Mouse (Mus musculus) testis, adult 2 months (tissue): ENCODE measurements at regions not wholly inside any gene's neighbourhood (a gene's known extent, or its start where the extent isn't known, plus 50 kb on each side); places are given as distances from the start of the nearest gene placed in this dataset.

Experiments
- H3K27ac ChIP-seq: fragments of 200-500 bp; 2 replicates; pipeline ENCODE4 v1.5.1; 2012; ENCODE audit warnings: low read depth, low read length; ENCODE audit not compliant: control insufficient read depth, insufficient read depth
- H3K27me3 ChIP-seq: fragments of 200-500 bp; 2 replicates; pipeline ENCODE4 v1.6.1; 2012; ENCODE audit warnings: mild to moderate bottlenecking, low read length, moderate library complexity; ENCODE audit not compliant: control insufficient read depth, insufficient read depth
- H3K36me3 ChIP-seq: fragments of 200-500 bp; 2 replicates; pipeline ENCODE4 v1.6.1; 2012; ENCODE audit warnings: mild to moderate bottlenecking, low read length; ENCODE audit not compliant: control insufficient read depth, insufficient read depth
- H3K4me1 ChIP-seq: fragments of 200-500 bp; 2 replicates; pipeline ENCODE4 v1.6.1; 2012; ENCODE audit warnings: low read length; ENCODE audit not compliant: control insufficient read depth, insufficient read depth
- H3K4me3 ChIP-seq: fragments of 200-500 bp; 2 replicates; pipeline ENCODE4 v1.5.1; 2012; ENCODE audit warnings: low read depth, mild to moderate bottlenecking, low read length, moderate library complexity, mixed read lengths; ENCODE audit not compliant: control insufficient read depth
- CTCF ChIP-seq: fragments of 200-500 bp; IDR thresholded peaks from 2 replicates; pipeline ENCODE4 v1.5.1; 2012; ENCODE audit warnings: low read depth, mild to moderate bottlenecking, inconsistent platforms, low read length, moderate library complexity; ENCODE audit not compliant: control insufficient read depth, insufficient read depth, insufficient replicate concordance
- POLR2A ChIP-seq: fragments of 200-500 bp; IDR thresholded peaks from 2 replicates; pipeline ENCODE4 v1.6.1; 2012; ENCODE audit warnings: low read depth, mild to moderate bottlenecking, inconsistent platforms, low read length, moderate library complexity; ENCODE audit not compliant: control insufficient read depth

- no peak for TF ChIP-seq POLR2A
- TF ChIP-seq CTCF = no peak
- H3K36me3 ChIP-seq = no peaks in the 10 kb centered on the region
These were observed 796.7 kb downstream of the Tmem132b start for GRCm38 (mm10) chr5:126328276-126328675.

GRCm38 (mm10) chr5:126335091-126335490 is 803.5 kb downstream of the Tmem132b start:
- Histone ChIP-seq H3K4me3 (no peak overlapping the region), H3K27me3 (no peaks in the 10 kb centered on the region), H3K27ac (no peak overlapping the region), H3K4me1 (no peaks in the 10 kb centered on the region), H3K36me3 (no peaks in the 10 kb centered on the region)
- no peak for TF ChIP-seq CTCF
- no peak for TF ChIP-seq POLR2A

More at GRCm38 (mm10) chr5:126328276-126328675, 796.7 kb downstream of the Tmem132b start:
- Histone ChIP-seq H3K4me1 (no peaks in the 10 kb centered on the region), H3K27me3 (no peaks in the 10 kb centered on the region), H3K4me3 (no peak overlapping the region), H3K27ac (no peak overlapping the region)

GRCm38 (mm10) chr5:126335553-126336520 is 804.3 kb downstream of the Tmem132b start:
- TF ChIP-seq POLR2A (no peak), CTCF (no peak)
- no peaks in the 10 kb centered on the region for H3K4me1 ChIP-seq
- no peak overlapping the region for H3K4me3 ChIP-seq
- H3K27me3 ChIP-seq = no peaks in the 10 kb centered on the region
- no peaks in the 10 kb centered on the region for H3K36me3 ChIP-seq
- no peak overlapping the region for H3K27ac ChIP-seq

- Histone ChIP-seq H3K4me1 (no peaks in the 10 kb centered on the region), H3K27ac (no peak overlapping the region), H3K4me3 (no peak overlapping the region), H3K36me3 (no peaks in the 10 kb centered on the region), H3K27me3 (no peaks in the 10 kb centered on the region)
- TF ChIP-seq CTCF = no peak
- TF ChIP-seq POLR2A = no peak
These were observed 806.3 kb downstream of the Tmem132b start for GRCm38 (mm10) chr5:126337884-126338283.

GRCm38 (mm10) chr5:126343570-126343969 is 812.0 kb downstream of the Tmem132b start:
- no peaks in the 10 kb centered on the region for H3K36me3 ChIP-seq
- H3K27me3 ChIP-seq = no peaks in the 10 kb centered on the region
- H3K4me3 ChIP-seq = no peak overlapping the region
- H3K27ac ChIP-seq = no peak overlapping the region
- no peaks in the 10 kb centered on the region for H3K4me1 ChIP-seq
- TF ChIP-seq CTCF (no peak), POLR2A (no peak)

- Histone ChIP-seq H3K27me3 (no peaks in the 10 kb centered on the region), H3K36me3 (no peaks in the 10 kb centered on the region), H3K4me3 (no peak overlapping the region), H3K4me1 (no peaks in the 10 kb centered on the region), H3K27ac (no peak overlapping the region)
- no peak for TF ChIP-seq POLR2A
- TF ChIP-seq CTCF = no peak
These were observed 819.4 kb downstream of the Tmem132b start for GRCm38 (mm10) chr5:126350936-126351335.

GRCm38 (mm10) chr5:126369436-126369835 is 837.9 kb downstream of the Tmem132b start:
- Histone ChIP-seq H3K36me3 (no peaks in the 10 kb centered on the region), H3K27me3 (no peaks in the 10 kb centered on the region), H3K4me3 (no peak overlapping the region), H3K27ac (no peak overlapping the region), H3K4me1 (no peaks in the 10 kb centered on the region)
- TF ChIP-seq CTCF = no peak
- no peak for TF ChIP-seq POLR2A
